Mouse (Mus musculus): Measurements from ENCODE around the gene Nrip3.

GRCm38 (mm10) chr7:109831376-109831775 is 49.6 kb upstream of the Nrip3 start:
- no peak for TF ChIP-seq CTCF (IDR thresholded peaks at IDR 0.05; ENCODE audit: borderline replicate concordance, control insufficient read depth, extremely low read depth, insufficient read depth, low read length, poor library complexity)
- TF ChIP-seq POLR2A (IDR thresholded peaks at IDR 0.05; ENCODE audit: control insufficient read depth, extremely low read depth, insufficient read depth, low read length, poor library complexity), result no peak

Data from thymus, adult 2 months (tissue).